Mouse (Mus musculus) lung, embryonic 14.5 days (tissue): Measurements from ENCODE around the gene Tigit. TPM values are rescaled to one million over a fixed set of nuclear protein-coding genes. Genes with fewer than 3 reads are reported as not detected.

Experiments
- ATAC-seq: fragments of 200-750 bp; cut with Nextera tagmentation; 2 replicates; pipeline ENCODE4 v1.8.0; 2017; ENCODE audit warnings: mild to moderate bottlenecking, moderate TSS enrichment, moderate library complexity; ENCODE audit not compliant: insufficient read depth
- DNase-seq: peaks from one replicate; pipeline ENCODE4 v3.0.0-alpha.2; 2015
- H3K27ac ChIP-seq: fragments of 300-500 bp; sonication (generic); 2 replicates; pipeline ENCODE4 v1.5.1; 2014; ENCODE audit warnings: low read depth, mild to moderate bottlenecking, moderate library complexity
- H3K27me3 ChIP-seq: fragments of 300-500 bp; sonication (generic); 2 replicates; pipeline ENCODE4 v1.6.1; 2014; ENCODE audit warnings: low read length, control low read depth; ENCODE audit not compliant: insufficient read depth
- H3K36me3 ChIP-seq: fragments of 300-500 bp; sonication (generic); 2 replicates; pipeline ENCODE4 v1.6.1; 2014; ENCODE audit warnings: control low read depth; ENCODE audit not compliant: insufficient read depth
- H3K4me1 ChIP-seq: fragments of 300-500 bp; sonication (generic); 2 replicates; pipeline ENCODE4 v1.6.1; 2014; ENCODE audit warnings: antibody characterized with exemption, control low read depth; ENCODE audit not compliant: insufficient read depth
- H3K4me2 ChIP-seq: fragments of 300-500 bp; sonication (generic); 2 replicates; pipeline ENCODE4 v1.6.1; 2014; ENCODE audit warnings: mild to moderate bottlenecking
- H3K4me3 ChIP-seq: fragments of 300-500 bp; sonication (generic); 2 replicates; pipeline ENCODE4 v1.5.1; 2014; ENCODE audit warnings: low read depth, low read length
- H3K9ac ChIP-seq: fragments of 300-500 bp; sonication (generic); 2 replicates; pipeline ENCODE4 v1.6.1; 2014
- H3K9me3 ChIP-seq: fragments of 300-500 bp; sonication (generic); 2 replicates; pipeline ENCODE4 v1.6.1; 2016; ENCODE audit warnings: low read depth, low read length, control low read depth
- CTCF ChIP-seq: IDR thresholded peaks from 2 replicates; pipeline ENCODE4 v1.5.1; 2016; ENCODE audit warnings: antibody characterized with exemption, low read depth
- WGBS: fragments of 180-500 bp; shearing (Covaris S2); extraction: QIAGEN DNeasy Blood & Tissue Kit; methylation state at CpG from one replicate; pipeline ENCODE4 v1.1.7; 2014; 5-methylcytosine and 5-hydroxymethylcytosine counted together
- polyA plus RNA-seq: library from polyadenylated mRNA; unstranded; fragments of >200 nt; fragmentation: Nextera tagmentation; extraction: Ambion mirVana; gene quantifications from 2 replicates; pipeline ENCODE4 v1.2.1, GENCODE M21; 2014

Tigit gene
- polyA plus RNA-seq, 1 experiment from 2014 or later = not detected

DNA sequence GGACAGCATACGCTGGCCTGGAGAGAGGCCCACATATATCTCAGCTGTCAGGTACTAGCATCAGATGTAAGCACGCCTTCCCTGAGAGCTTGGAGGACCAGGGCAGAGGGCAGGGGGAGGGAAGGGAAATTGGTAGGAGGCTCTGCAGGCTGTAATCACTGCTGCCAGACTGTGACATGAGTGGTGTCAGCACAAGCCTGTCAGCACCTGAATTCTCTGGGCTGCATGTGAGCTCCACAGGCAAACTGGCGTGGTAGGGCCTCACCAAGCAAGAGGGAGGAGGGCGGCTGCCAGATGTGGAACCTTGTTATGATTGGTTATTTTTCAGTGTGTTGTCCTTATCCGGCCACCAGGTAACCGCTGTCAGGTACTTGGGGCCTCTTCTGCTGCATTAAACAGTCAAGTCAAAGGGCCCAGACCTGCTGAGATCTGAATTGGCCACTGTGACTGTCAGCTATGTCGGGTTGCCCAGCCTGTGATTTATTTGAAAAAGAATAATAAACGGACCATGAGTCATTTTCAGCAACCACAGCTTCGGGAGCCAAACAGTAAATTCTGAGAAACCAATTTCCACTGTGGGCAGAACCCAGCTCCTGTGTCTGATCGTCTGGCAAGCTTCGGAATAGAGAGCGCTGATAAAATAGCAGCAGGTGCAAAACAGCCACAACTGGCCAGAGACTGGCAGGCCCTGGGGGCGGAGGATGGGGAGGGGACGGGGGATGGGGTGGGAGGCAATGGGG is 38.0 kb upstream of the Tigit start:
- ATAC-seq = peak; percentile 62; the same call in 1 of the 2 replicates
- TF ChIP-seq CTCF = no peak

GRCm38 (mm10) chr16:43700575-43700974 is 36.6 kb upstream of the Tigit start:
- DNase-seq = peak; percentile 27
- WGBS = 73% methylated on average over 8 of the region's 8 CpGs
- Histone ChIP-seq H3K4me2 (no peak overlapping the region), H3K36me3 (no peaks in the 10 kb centered on the region), H3K9ac (no peak overlapping the region), H3K4me3 (no peak overlapping the region), H3K27ac (no peak overlapping the region), H3K4me1 (no peaks in the 10 kb centered on the region), H3K27me3 (no peaks in the 10 kb centered on the region), H3K9me3 (no peaks in the 10 kb centered on the region)
- no peak for ATAC-seq
- no peak for TF ChIP-seq CTCF

More for the DNA sequence above, 38.0 kb upstream of the Tigit start:
- no peaks in the 10 kb centered on the region for H3K4me1 ChIP-seq
- H3K27ac ChIP-seq = no peak overlapping the region
- 40% methylated on average over 14 of the region's 14 CpGs for WGBS
- H3K4me3 ChIP-seq = no peak overlapping the region
- H3K9ac ChIP-seq = no peak overlapping the region
- no peaks in the 10 kb centered on the region for H3K9me3 ChIP-seq
- no peak for DNase-seq
- no peak overlapping the region for H3K4me2 ChIP-seq
- no peaks in the 10 kb centered on the region for H3K27me3 ChIP-seq
- H3K36me3 ChIP-seq = no peaks in the 10 kb centered on the region

DNA sequence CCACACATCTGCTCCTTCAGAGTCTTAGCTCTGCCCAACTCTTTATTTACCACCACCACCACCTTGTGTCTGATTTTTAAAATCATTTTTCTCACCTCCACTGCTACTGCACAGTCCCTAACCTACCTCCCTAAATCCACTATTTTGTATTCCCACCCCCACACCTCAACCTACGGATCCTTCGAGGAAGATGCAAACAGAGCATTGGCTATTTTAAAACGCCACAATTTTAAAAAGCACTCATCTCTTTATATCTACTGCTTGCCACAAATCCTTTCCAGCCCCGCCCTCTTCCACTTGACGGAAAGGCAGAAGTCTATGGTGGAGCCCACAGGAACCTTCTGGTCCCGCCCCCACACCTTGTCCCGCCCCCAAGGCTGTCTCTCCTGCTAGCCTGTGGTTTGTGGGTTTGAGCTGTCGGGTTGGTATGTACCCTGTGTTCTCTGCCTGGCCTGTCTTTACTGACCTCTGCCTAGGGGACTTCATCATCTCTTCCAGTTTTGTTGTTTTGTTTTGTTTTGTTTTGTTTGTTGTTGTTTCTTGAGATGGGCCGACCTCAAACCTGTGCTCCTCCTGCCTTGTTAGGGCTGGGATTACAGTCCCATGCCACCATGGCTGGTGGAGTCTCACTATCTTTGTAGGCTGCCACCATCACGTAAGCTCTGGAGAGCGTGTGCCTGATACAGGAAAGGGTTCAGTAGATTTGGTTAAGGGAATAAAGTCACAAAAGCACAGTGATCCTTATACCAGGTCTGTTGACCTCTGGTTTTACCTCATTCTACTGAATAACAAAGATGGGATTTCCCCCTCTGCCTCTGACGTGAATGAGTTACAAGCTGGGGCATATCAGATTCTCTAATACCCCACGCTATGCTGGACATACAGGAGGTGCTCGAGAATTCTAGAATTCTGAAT is 35.0 kb upstream of the Tigit start:
- TF ChIP-seq CTCF = no peak
- Histone ChIP-seq H3K27me3 (no peaks in the 10 kb centered on the region), H3K9me3 (no peaks in the 10 kb centered on the region), H3K4me2 (no peak overlapping the region), H3K36me3 (no peaks in the 10 kb centered on the region), H3K4me1 (no peaks in the 10 kb centered on the region), H3K9ac (no peak overlapping the region), H3K27ac (no peak overlapping the region), H3K4me3 (no peak overlapping the region)
- 77% methylated on average over 14 of the region's 14 CpGs for WGBS
- ATAC-seq (no peak), DNase-seq (no peak)

DNA sequence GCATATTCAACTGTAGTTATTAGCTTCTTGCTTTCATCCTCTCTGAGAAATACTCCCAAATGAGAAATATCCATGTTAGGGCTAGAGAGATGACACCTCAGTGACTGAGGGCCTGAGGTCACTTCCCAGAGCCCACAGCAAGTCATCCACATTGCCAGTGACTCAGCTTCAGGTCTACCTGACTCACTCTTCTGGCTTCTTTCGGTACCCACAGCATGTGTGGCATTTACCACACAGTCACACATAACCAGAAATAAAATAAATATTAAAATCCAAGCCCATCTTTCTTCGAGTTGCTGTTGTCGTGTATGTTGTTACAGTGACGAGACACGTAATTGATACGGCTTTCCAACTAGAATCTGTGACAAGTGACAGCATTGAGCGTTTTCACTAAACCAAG is 33.8 kb upstream of the Tigit start:
- WGBS = 84% methylated on average over 7 of the region's 7 CpGs
- H3K36me3 ChIP-seq = no peaks in the 10 kb centered on the region
- no peak for DNase-seq

DNA sequence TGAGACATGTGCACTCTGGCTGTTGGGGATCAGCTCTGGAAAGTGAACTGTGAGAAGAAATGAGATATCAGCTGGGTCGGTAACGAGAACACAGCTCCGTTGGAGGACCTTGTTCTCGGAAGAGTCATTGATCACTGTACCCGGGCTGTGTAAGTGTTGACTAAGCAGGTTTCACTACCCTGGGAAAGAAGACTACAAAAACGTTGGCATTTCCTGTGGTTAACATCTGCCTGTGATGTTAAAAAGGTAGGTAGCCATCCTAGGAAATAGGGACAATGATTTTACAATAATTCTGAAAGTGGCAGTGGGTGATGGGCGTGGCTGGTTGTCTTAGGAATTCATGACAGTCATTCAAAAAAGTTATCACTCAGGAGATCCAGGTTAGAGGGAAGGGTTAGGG is 31.9 kb upstream of the Tigit start:
- no peak for DNase-seq
- Histone ChIP-seq H3K36me3 (no peaks in the 10 kb centered on the region), H3K4me2 (no peak overlapping the region), H3K27me3 (no peaks in the 10 kb centered on the region), H3K4me1 (no peaks in the 10 kb centered on the region), H3K9ac (no peak overlapping the region), H3K4me3 (no peak overlapping the region), H3K27ac (no peak overlapping the region), H3K9me3 (no peaks in the 10 kb centered on the region)
- no peak for ATAC-seq
- no peak for TF ChIP-seq CTCF
- 63% methylated on average over 7 of the region's 7 CpGs for WGBS

More for the DNA sequence above, 33.8 kb upstream of the Tigit start:
- no peak overlapping the region for H3K9ac ChIP-seq
- TF ChIP-seq CTCF = no peak
- no peak overlapping the region for H3K4me3 ChIP-seq
- no peak overlapping the region for H3K4me2 ChIP-seq
- no peak overlapping the region for H3K27ac ChIP-seq
- no peaks in the 10 kb centered on the region for H3K27me3 ChIP-seq
- no peak for ATAC-seq
- no peaks in the 10 kb centered on the region for H3K9me3 ChIP-seq
- H3K4me1 ChIP-seq = no peaks in the 10 kb centered on the region

- ATAC-seq = no peak
- no peak overlapping the region for H3K4me3 ChIP-seq
- DNase-seq = no peak
- H3K36me3 ChIP-seq = no peaks in the 10 kb centered on the region
- no peaks in the 10 kb centered on the region for H3K9me3 ChIP-seq
- no peaks in the 10 kb centered on the region for H3K4me1 ChIP-seq
- no peak overlapping the region for H3K9ac ChIP-seq
- 82% methylated on average over 11 of the region's 11 CpGs for WGBS
- no peak overlapping the region for H3K4me2 ChIP-seq
- H3K27ac ChIP-seq = no peak overlapping the region
- no peaks in the 10 kb centered on the region for H3K27me3 ChIP-seq
- TF ChIP-seq CTCF = no peak
Observed at GRCm38 (mm10) chr16:43694104-43694503, 30.2 kb upstream of the Tigit start.

DNA sequence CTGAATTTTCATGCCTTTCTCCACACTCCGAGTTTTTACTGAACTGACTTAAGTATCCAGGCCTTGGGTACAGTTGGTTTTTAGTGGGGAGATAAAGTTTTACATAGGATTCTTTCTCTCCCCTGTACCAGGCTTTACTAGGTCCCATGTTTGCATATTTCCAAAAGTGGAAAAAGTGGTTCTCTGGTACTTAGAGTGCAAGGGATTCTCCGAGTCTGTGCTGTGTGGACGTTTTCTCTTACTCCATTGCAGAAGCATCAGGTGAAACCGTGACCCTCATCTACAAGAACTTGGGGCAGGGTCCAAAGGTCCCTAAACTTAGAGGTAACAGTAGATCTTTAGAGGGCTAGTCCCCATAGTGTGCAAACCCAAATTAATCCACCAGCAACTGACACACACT is 28.7 kb upstream of the Tigit start:
- H3K27me3 ChIP-seq = no peaks in the 10 kb centered on the region
- H3K27ac ChIP-seq = no peak overlapping the region
- no peaks in the 10 kb centered on the region for H3K36me3 ChIP-seq
- no peak overlapping the region for H3K4me2 ChIP-seq
- DNase-seq (no peak), ATAC-seq (no peak)
- H3K4me1 ChIP-seq = no peaks in the 10 kb centered on the region
- no peak overlapping the region for H3K4me3 ChIP-seq
- WGBS = 86% methylated on average over 4 of the region's 4 CpGs
- TF ChIP-seq CTCF = no peak
- no peaks in the 10 kb centered on the region for H3K9me3 ChIP-seq
- no peak overlapping the region for H3K9ac ChIP-seq
